Mouse (Mus musculus) left cerebral cortex, postnatal 25 days (tissue): ENCODE results near the gene Bicc1. TPM values are rescaled to one million over a fixed set of nuclear protein-coding genes. Genes with fewer than 3 reads are reported as not detected.
"Not testable (repeated sequence)": the region's sequence is repeated elsewhere in the genome, so short reads cannot be mapped to it uniquely, and the experiment has no call there.

Experiments used
- DNase-seq, 2 experiments: peaks; one replicate each; pipeline ENCODE4 v3.0.0; 2022; ENCODE audit warnings: low spot score in 2 of 2, mixed read lengths in 1 of 2
- intact Hi-C: fragments of 180-260 bp; cut with DNase I; formaldehyde crosslinking; loops from one replicate; pipeline ENCODE4 v1.15.1; 2025
- total RNA-seq, 2 experiments: library from RNA; stranded (reverse); gene quantifications; 2 replicates each; pipeline ENCODE4 v1.2.3; 2021

Gene Bicc1
- total RNA-seq, 2 experiments from 2014 or later, result 5.0 to 5.2 TPM

GRCm38 (mm10) chr10:70966642-70967345 is 192.7 kb downstream of the Bicc1 start:
- DNase-seq, result no peak
- intact Hi-C loops, result loop anchor here (10.0 kb wide), 2 partner anchors 372 to 622 kb away; no protein-coding TSS in a partner anchor

GRCm38 (mm10) chr10:70964706-70965105 is 194.8 kb downstream of the Bicc1 start:
- intact Hi-C loops, result loop anchor here (5.0 to 10.0 kb wide), 4 partner anchors 370 to 647 kb away; no protein-coding TSS in a partner anchor
- no peak for DNase-seq

GRCm38 (mm10) chr10:70963599-70964193 is 195.8 kb downstream of the Bicc1 start:
- DNase-seq, result peak; percentile 61 to 67
- intact Hi-C loops, result loop anchor here (2.0 to 10.0 kb wide), 5 partner anchors 145 to 646 kb away; no protein-coding TSS in a partner anchor

GRCm38 (mm10) chr10:70961641-70962040 is 197.9 kb downstream of the Bicc1 start:
- intact Hi-C loops, result loop anchor here (2.0 to 10.0 kb wide), 5 partner anchors 143 to 644 kb away; no protein-coding TSS in a partner anchor

GRCm38 (mm10) chr10:70960396-70960795 is 199.1 kb downstream of the Bicc1 start:
- DNase-seq, result not testable (repeated sequence)
- intact Hi-C loops, result loop anchor here (5.0 to 10.0 kb wide), 4 partner anchors 366 to 643 kb away; no protein-coding TSS in a partner anchor

More at GRCm38 (mm10) chr10:70961641-70962040, 197.9 kb downstream of the Bicc1 start:
- DNase-seq, result no peak

GRCm38 (mm10) chr10:70952770-70953147 is 206.7 kb downstream of the Bicc1 start:
- intact Hi-C loops, result no loop called here
- no peak for DNase-seq

GRCm38 (mm10) chr10:70952056-70952769 is 207.3 kb downstream of the Bicc1 start:
- DNase-seq, result peak; percentile 45 to 51
- intact Hi-C loops, result no loop called here

GRCm38 (mm10) chr10:70950105-70950424 is 209.4 kb downstream of the Bicc1 start:
- intact Hi-C loops, result no loop called here

GRCm38 (mm10) chr10:70949254-70950104 is 210.0 kb downstream of the Bicc1 start:
- peak; percentile 30 to 64 for DNase-seq
- intact Hi-C loops, result loop anchor here (5.0 kb wide), 1 partner anchor 92 kb away; no protein-coding TSS in a partner anchor

More at GRCm38 (mm10) chr10:70950105-70950424, 209.4 kb downstream of the Bicc1 start:
- DNase-seq, result no peak

- DNase-seq, result peak in 1 of 2 experiments; percentile 57
- intact Hi-C loops, result loop anchor here (5.0 kb wide), 1 partner anchor 91 kb away; no protein-coding TSS in a partner anchor
These were observed 211.2 kb downstream of the Bicc1 start for GRCm38 (mm10) chr10:70948276-70948675.

GRCm38 (mm10) chr10:70946121-70946520 is 213.4 kb downstream of the Bicc1 start:
- DNase-seq, result not testable (repeated sequence)

GRCm38 (mm10) chr10:70945076-70945475 is 214.4 kb downstream of the Bicc1 start:
- intact Hi-C loops, result loop anchor here (5.0 kb wide), 1 partner anchor 88 kb away; no protein-coding TSS in a partner anchor
- no peak for DNase-seq

More at GRCm38 (mm10) chr10:70946121-70946520, 213.4 kb downstream of the Bicc1 start:
- intact Hi-C loops, result loop anchor here (5.0 kb wide), 1 partner anchor 89 kb away; no protein-coding TSS in a partner anchor

- no peak for DNase-seq
- intact Hi-C loops, result no loop called here
These were observed 217.9 kb downstream of the Bicc1 start for GRCm38 (mm10) chr10:70941623-70942022.

GRCm38 (mm10) chr10:70939751-70940150 is 219.7 kb downstream of the Bicc1 start:
- intact Hi-C loops, result no loop called here
- no peak for DNase-seq

- no peak for DNase-seq
- intact Hi-C loops, result no loop called here
These were observed 222.1 kb downstream of the Bicc1 start for GRCm38 (mm10) chr10:70937450-70937849.

- intact Hi-C loops, result no loop called here
- no peak for DNase-seq
These were observed 223.5 kb downstream of the Bicc1 start for GRCm38 (mm10) chr10:70936008-70936407.

- intact Hi-C loops, result no loop called here
- no peak for DNase-seq
These were observed 233.4 kb downstream of the Bicc1 start for GRCm38 (mm10) chr10:70926126-70926525.

- no peak for DNase-seq
- intact Hi-C loops, result no loop called here
These were observed 235.2 kb downstream of the Bicc1 start for GRCm38 (mm10) chr10:70924348-70924747.

- intact Hi-C loops, result no loop called here
- DNase-seq, result no peak
These were observed 235.6 kb downstream of the Bicc1 start for GRCm38 (mm10) chr10:70923936-70924335.
